Mouse (Mus musculus): Measurements from ENCODE around the gene Slc22a12.

- no peak for TF ChIP-seq CTCF (conservative IDR thresholded peaks at IDR 0.05; ENCODE audit: insufficient read depth, insufficient read length, low read depth, low read length)
- TF ChIP-seq POLR2A (IDR thresholded peaks at IDR 0.05; ENCODE audit: low read depth, low read length), result no peak
Observed at GRCm38 (mm10) chr19:6526010-6526409, 16.8 kb downstream of the Slc22a12 start.

Measured in kidney, adult 2 months (tissue).